Mouse (Mus musculus): ENCODE measurements around the gene Qpctl. TPM values are rescaled to one million over a fixed set of nuclear protein-coding genes. Genes with fewer than 3 reads are reported as not detected.

Gene Qpctl
- polyA plus RNA-seq, 1 experiment from 2014 or later: 13.3 TPM

GRCm38 (mm10) chr7:19136168-19136567 lies 12.9 kb downstream of the Qpctl start:
- H3K4me1 ChIP-seq (replicated peaks; ENCODE audit: insufficient read depth, low read length): no peaks in the 10 kb centered on the region
- TF ChIP-seq CTCF (IDR thresholded peaks at IDR 0.05; ENCODE audit: low read depth): no peak
- no peaks in the 10 kb centered on the region for H3K9me3 ChIP-seq (replicated peaks; ENCODE audit: low read length)
- H3K4me3 ChIP-seq (replicated peaks; ENCODE audit: low read depth, low read length): no peak overlapping the region
- no peaks in the 10 kb centered on the region for H3K27me3 ChIP-seq (ENCODE audit: insufficient read depth, low read length)
- no peak for ATAC-seq (replicated peaks; ENCODE audit: low FRiP score, low read depth)
- DNase-seq (ENCODE audit: low spot score): no peak
- 91% methylated on average over 13 of the region's 13 CpGs for WGBS
- peaks cover 46% of the 10 kb centered on the region for H3K36me3 ChIP-seq (ENCODE audit: insufficient read depth, low read length)
- no peak overlapping the region for H3K27ac ChIP-seq
- H3K4me2 ChIP-seq (ENCODE audit: low read length): no peak overlapping the region
- no peak overlapping the region for H3K9ac ChIP-seq (ENCODE audit: low read depth, low read length)

GRCm38 (mm10) chr7:19131324-19131848 lies 17.7 kb downstream of the Qpctl start:
- Histone ChIP-seq H3K4me2 (ENCODE audit: low read length) (peak overlapping the region; percentile 54), H3K4me1 (replicated peaks; ENCODE audit: insufficient read depth, low read length) (no peaks in the 10 kb centered on the region), H3K4me3 (replicated peaks; ENCODE audit: low read depth, low read length) (peak overlapping the region; percentile 29), H3K9me3 (replicated peaks; ENCODE audit: low read length) (no peaks in the 10 kb centered on the region), H3K27me3 (ENCODE audit: insufficient read depth, low read length) (no peaks in the 10 kb centered on the region), H3K9ac (ENCODE audit: low read depth, low read length) (0 out of 2 replicates have a peak overlapping the region, but pooled peaks have one; percentile 24), H3K27ac (peak overlapping the region; percentile 57), H3K36me3 (ENCODE audit: insufficient read depth, low read length) (peaks cover 12% of the 10 kb centered on the region)
- peak; percentile 89 for TF ChIP-seq CTCF (IDR thresholded peaks at IDR 0.05; ENCODE audit: low read depth)
- ATAC-seq (replicated peaks; ENCODE audit: low FRiP score, low read depth) (peak; percentile 99), DNase-seq (ENCODE audit: low spot score) (peak; percentile 100)
- WGBS: under 1% methylated on average over 39 of the region's 39 CpGs

GRCm38 (mm10) chr7:19130657-19131056 lies 18.4 kb downstream of the Qpctl start:
- peaks cover 6% of the 10 kb centered on the region for H3K36me3 ChIP-seq (ENCODE audit: insufficient read depth, low read length)
- H3K4me1 ChIP-seq (replicated peaks; ENCODE audit: insufficient read depth, low read length): no peaks in the 10 kb centered on the region
- peak; percentile 37; the same call in 1 of the 2 replicates for TF ChIP-seq CTCF (IDR thresholded peaks at IDR 0.05; ENCODE audit: low read depth)
- H3K27me3 ChIP-seq (ENCODE audit: insufficient read depth, low read length): no peaks in the 10 kb centered on the region
- WGBS: 19% methylated on average over 4 of the region's 4 CpGs
- ATAC-seq (replicated peaks; ENCODE audit: low FRiP score, low read depth) (no peak), DNase-seq (ENCODE audit: low spot score) (no peak)
- peak overlapping the region; percentile 26; the same call in 1 of the 2 replicates for H3K4me3 ChIP-seq (replicated peaks; ENCODE audit: low read depth, low read length)
- H3K9ac ChIP-seq (ENCODE audit: low read depth, low read length): 0 out of 2 replicates have a peak overlapping the region, but pooled peaks have one; percentile 24
- peak overlapping the region; percentile 57 for H3K27ac ChIP-seq
- no peaks in the 10 kb centered on the region for H3K9me3 ChIP-seq (replicated peaks; ENCODE audit: low read length)
- peak overlapping the region; percentile 54 for H3K4me2 ChIP-seq (ENCODE audit: low read length)

GRCm38 (mm10) chr7:19129396-19129795 lies 19.7 kb downstream of the Qpctl start:
- DNase-seq (ENCODE audit: low spot score): no peak
- no peaks in the 10 kb centered on the region for H3K4me1 ChIP-seq (replicated peaks; ENCODE audit: insufficient read depth, low read length)
- no peak overlapping the region for H3K4me3 ChIP-seq (replicated peaks; ENCODE audit: low read depth, low read length)
- no peak for ATAC-seq (replicated peaks; ENCODE audit: low FRiP score, low read depth)
- no peaks in the 10 kb centered on the region for H3K27me3 ChIP-seq (ENCODE audit: insufficient read depth, low read length)
- TF ChIP-seq CTCF (IDR thresholded peaks at IDR 0.05; ENCODE audit: low read depth): no peak
- H3K36me3 ChIP-seq (ENCODE audit: insufficient read depth, low read length): no peaks in the 10 kb centered on the region
- no peaks in the 10 kb centered on the region for H3K9me3 ChIP-seq (replicated peaks; ENCODE audit: low read length)
- no peak overlapping the region for H3K9ac ChIP-seq (ENCODE audit: low read depth, low read length)
- 95% methylated on average over 5 of the region's 5 CpGs for WGBS
- no peak overlapping the region for H3K27ac ChIP-seq
- H3K4me2 ChIP-seq (ENCODE audit: low read length): no peak overlapping the region

- no peak for ATAC-seq (replicated peaks; ENCODE audit: low FRiP score, low read depth)
- no peaks in the 10 kb centered on the region for H3K27me3 ChIP-seq (ENCODE audit: insufficient read depth, low read length)
- no peak for TF ChIP-seq CTCF (IDR thresholded peaks at IDR 0.05; ENCODE audit: low read depth)
- no peak overlapping the region for H3K9ac ChIP-seq (ENCODE audit: low read depth, low read length)
- no peaks in the 10 kb centered on the region for H3K36me3 ChIP-seq (ENCODE audit: insufficient read depth, low read length)
- 81% methylated on average over 5 of the region's 5 CpGs for WGBS
- DNase-seq (ENCODE audit: low spot score): no peak
- no peak overlapping the region for H3K4me2 ChIP-seq (ENCODE audit: low read length)
- no peaks in the 10 kb centered on the region for H3K9me3 ChIP-seq (replicated peaks; ENCODE audit: low read length)
- no peak overlapping the region for H3K27ac ChIP-seq
- no peak overlapping the region for H3K4me3 ChIP-seq (replicated peaks; ENCODE audit: low read depth, low read length)
- no peaks in the 10 kb centered on the region for H3K4me1 ChIP-seq (replicated peaks; ENCODE audit: insufficient read depth, low read length)
These were observed 21.3 kb downstream of the Qpctl start for GRCm38 (mm10) chr7:19127744-19128143.

GRCm38 (mm10) chr7:19124713-19125112 lies 24.4 kb downstream of the Qpctl start:
- Histone ChIP-seq H3K9me3 (replicated peaks; ENCODE audit: low read length) (no peaks in the 10 kb centered on the region), H3K27ac (no peak overlapping the region), H3K36me3 (ENCODE audit: insufficient read depth, low read length) (no peaks in the 10 kb centered on the region), H3K4me1 (replicated peaks; ENCODE audit: insufficient read depth, low read length) (peaks cover 10% of the 10 kb centered on the region; the same call in 1 of the 2 replicates), H3K27me3 (ENCODE audit: insufficient read depth, low read length) (no peaks in the 10 kb centered on the region), H3K4me3 (replicated peaks; ENCODE audit: low read depth, low read length) (no peak overlapping the region), H3K9ac (ENCODE audit: low read depth, low read length) (no peak overlapping the region), H3K4me2 (ENCODE audit: low read length) (no peak overlapping the region)
- TF ChIP-seq CTCF (IDR thresholded peaks at IDR 0.05; ENCODE audit: low read depth): no peak
- ATAC-seq (replicated peaks; ENCODE audit: low FRiP score, low read depth) (no peak), DNase-seq (ENCODE audit: low spot score) (no peak)
- 69% methylated on average over 6 of the region's 6 CpGs for WGBS

GRCm38 (mm10) chr7:19121686-19122085 lies 27.4 kb downstream of the Qpctl start:
- no peak for DNase-seq (ENCODE audit: low spot score)
- ATAC-seq (replicated peaks; ENCODE audit: low FRiP score, low read depth): no peak
- Histone ChIP-seq H3K27ac (no peak overlapping the region), H3K36me3 (ENCODE audit: insufficient read depth, low read length) (no peaks in the 10 kb centered on the region), H3K4me3 (replicated peaks; ENCODE audit: low read depth, low read length) (no peak overlapping the region), H3K27me3 (ENCODE audit: insufficient read depth, low read length) (no peaks in the 10 kb centered on the region), H3K4me1 (replicated peaks; ENCODE audit: insufficient read depth, low read length) (peaks cover 10% of the 10 kb centered on the region; the same call in 1 of the 2 replicates), H3K9me3 (replicated peaks; ENCODE audit: low read length) (no peaks in the 10 kb centered on the region), H3K9ac (ENCODE audit: low read depth, low read length) (no peak overlapping the region), H3K4me2 (ENCODE audit: low read length) (no peak overlapping the region)
- TF ChIP-seq CTCF (IDR thresholded peaks at IDR 0.05; ENCODE audit: low read depth): no peak
- 86% methylated on average over 4 of the region's 4 CpGs for WGBS
